Mouse (Mus musculus) layer of hippocampus, postnatal 10 days (tissue): ENCODE measurements around the gene Cttnbp2. TPM values are rescaled to one million over a fixed set of nuclear protein-coding genes. Genes with fewer than 3 reads are reported as not detected.
A peak's percentile ranks its signal among the peaks of the same experiment; 100 is the strongest.
"Not testable (repeated sequence)": the region's sequence is repeated elsewhere in the genome, so short reads cannot be mapped to it uniquely, and the experiment has no call there.

Experiments
- DNase-seq, 2 experiments: peaks; one replicate each; pipeline ENCODE4 v3.0.0; 2021; ENCODE audit warnings: low spot score in 2 of 2
- total RNA-seq, 2 experiments: library from RNA; stranded (reverse); gene quantifications; 2 replicates each; pipeline ENCODE4 v1.2.3; 2021

Gene Cttnbp2
- total RNA-seq, 2 experiments from 2014 or later = 177 to 187 TPM

- no peak for DNase-seq
These were observed 94.0 kb downstream of the Cttnbp2 start for GRCm38 (mm10) chr6:18420660-18421059.

- no peak for DNase-seq
These were observed 96.7 kb downstream of the Cttnbp2 start for GRCm38 (mm10) chr6:18417866-18418454.

- DNase-seq = no peak
These were observed 98.7 kb downstream of the Cttnbp2 start for GRCm38 (mm10) chr6:18415961-18416360.

- DNase-seq = no peak
These were observed 103.0 kb downstream of the Cttnbp2 start for GRCm38 (mm10) chr6:18411505-18412225.

- DNase-seq = no peak
These were observed 106.2 kb downstream of the Cttnbp2 start for GRCm38 (mm10) chr6:18408445-18408844.

- DNase-seq = no peak
These were observed 113.5 kb downstream of the Cttnbp2 start for GRCm38 (mm10) chr6:18401066-18401674.

GRCm38 (mm10) chr6:18381380-18381779, 133.3 kb downstream of the Cttnbp2 start:
- no peak for DNase-seq

- DNase-seq = no peak
These were observed 134.1 kb downstream of the Cttnbp2 start for GRCm38 (mm10) chr6:18380300-18381202.

GRCm38 (mm10) chr6:18377755-18378154, 136.9 kb downstream of the Cttnbp2 start:
- DNase-seq = not testable (repeated sequence)

- no peak for DNase-seq
These were observed 139.9 kb downstream of the Cttnbp2 start for GRCm38 (mm10) chr6:18374744-18375143.

- DNase-seq = no peak
These were observed 141.0 kb downstream of the Cttnbp2 start for GRCm38 (mm10) chr6:18373652-18374051.

- peak; percentile 66 to 76 for DNase-seq
These were observed 142.0 kb downstream of the Cttnbp2 start for GRCm38 (mm10) chr6:18372447-18373228.

- DNase-seq = no peak
These were observed 144.9 kb downstream of the Cttnbp2 start for GRCm38 (mm10) chr6:18369723-18370122.

GRCm38 (mm10) chr6:18369054-18369453, 145.6 kb downstream of the Cttnbp2 start:
- DNase-seq = no peak

- DNase-seq = no peak
These were observed 152.4 kb downstream of the Cttnbp2 start for GRCm38 (mm10) chr6:18362232-18362631.

GRCm38 (mm10) chr6:18360955-18361354, 153.7 kb downstream of the Cttnbp2 start:
- no peak for DNase-seq

GRCm38 (mm10) chr6:18360154-18360553, 154.5 kb downstream of the Cttnbp2 start:
- no peak for DNase-seq

GRCm38 (mm10) chr6:18349153-18349858, 165.3 kb downstream of the Cttnbp2 start:
- no peak for DNase-seq

GRCm38 (mm10) chr6:18344272-18344671, 170.4 kb downstream of the Cttnbp2 start:
- DNase-seq = no peak

- no peak for DNase-seq
These were observed 176.3 kb downstream of the Cttnbp2 start for GRCm38 (mm10) chr6:18338307-18338706.
